Mouse (Mus musculus): ENCODE measurements around the gene Ttc13. TPM values are rescaled to one million over a fixed set of nuclear protein-coding genes. Genes with fewer than 3 reads are reported as not detected.
A peak's percentile ranks its signal among the peaks of the same experiment; 100 is the strongest.

Ttc13 gene
- 59.0 and 59.1 TPM in 2 replicates for polyA plus RNA-seq (2014; fragmentation: Nextera tagmentation; extraction: Ambion mirVana)

DNA sequence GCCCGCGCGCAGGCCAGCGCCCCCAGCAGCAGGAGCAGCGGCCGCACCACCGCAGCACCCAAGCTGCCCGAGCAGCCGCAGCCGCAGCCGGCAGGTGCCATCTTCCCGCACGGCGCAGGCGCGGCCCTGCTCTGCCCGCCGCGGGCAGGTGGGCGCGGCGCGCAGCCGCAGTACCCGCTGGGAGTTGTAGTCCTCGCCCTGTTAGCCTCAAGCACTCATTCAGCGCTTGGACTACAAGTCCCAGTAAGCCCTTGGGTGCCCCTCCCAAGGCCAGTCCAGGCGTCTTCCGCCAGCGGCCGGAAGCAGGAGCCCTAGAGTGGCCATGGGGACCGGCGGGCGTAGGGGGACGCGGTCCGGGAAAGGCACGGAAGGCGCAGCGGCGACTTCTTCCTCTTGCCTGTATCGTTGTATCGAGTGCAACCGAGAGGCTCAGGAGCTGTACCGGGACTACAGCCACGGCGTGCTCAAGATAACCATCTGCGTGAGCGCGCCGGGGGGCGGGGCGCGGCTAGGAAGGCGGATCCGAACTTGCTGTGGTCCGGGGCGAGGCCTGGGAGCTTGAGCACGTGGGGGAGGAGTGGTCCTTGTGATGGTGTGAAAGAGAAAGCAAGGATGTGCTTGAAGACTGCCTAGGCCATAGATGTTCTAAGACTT lies at the start of gene Ttc13, which contains the start of gene Arv1:
TSS of gene Ttc13 (minus strand) at position 122 of the 654 bp plus-strand sequence.
TSS of gene Arv1 (plus strand) at position 278 of the 654 bp plus-strand sequence.
- H3K27ac ChIP-seq (ENCODE audit: low read depth, low read length): peak within 1 kb of the TSS; percentile 17; the same call in 1 of the 2 replicates
- H3K36me3 ChIP-seq (ENCODE audit: control insufficient read depth, insufficient read depth, low read length): no peaks in the 10 kb centered on the region

DNA sequence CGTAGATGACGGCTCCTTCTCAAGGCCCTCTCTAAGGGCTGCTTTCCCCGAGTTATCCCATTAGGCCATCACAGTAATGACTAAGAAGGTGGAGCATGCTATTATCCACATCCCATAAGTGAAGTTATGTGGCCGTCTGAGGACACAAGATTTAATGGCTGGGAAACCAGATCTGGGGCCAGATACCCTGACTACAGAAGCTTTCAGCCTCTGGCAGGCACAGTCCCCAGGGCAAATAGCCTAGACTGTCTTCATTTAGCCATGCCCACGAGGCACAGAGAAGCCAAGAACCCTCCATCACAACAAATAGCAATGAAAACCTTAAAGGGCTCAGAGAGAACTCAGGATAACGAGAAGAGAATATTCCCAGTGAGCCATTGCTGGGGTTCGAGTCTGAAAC lies 41.3 kb upstream of the Ttc13 start:
- WGBS: 67% methylated on average over 7 of the region's 7 CpGs
- Histone ChIP-seq H3K9me3 (ENCODE audit: control insufficient read depth, low read length) (no peaks in the 10 kb centered on the region), H3K9ac (ENCODE audit: low read depth, low read length) (no peak overlapping the region), H3K4me3 (ENCODE audit: low read depth, low read length) (no peak overlapping the region), H3K27ac (ENCODE audit: low read depth, low read length) (no peak overlapping the region), H3K36me3 (ENCODE audit: control insufficient read depth, insufficient read depth, low read length) (no peaks in the 10 kb centered on the region), H3K4me1 (replicated peaks; ENCODE audit: control insufficient read depth, insufficient read depth, low read length) (no peaks in the 10 kb centered on the region), H3K27me3 (ENCODE audit: control insufficient read depth, insufficient read depth, low read length) (no peaks in the 10 kb centered on the region), H3K4me2 (replicated peaks; ENCODE audit: low read depth, low read length) (no peak overlapping the region)
- no peak for ATAC-seq (ENCODE audit: low FRiP score)
- DNase-seq (ENCODE audit: low spot score): no peak

More for the DNA sequence above, at the start of gene Ttc13, which contains the start of gene Arv1:
- no peaks in the 10 kb centered on the region for H3K27me3 ChIP-seq (ENCODE audit: control insufficient read depth, insufficient read depth, low read length)
- WGBS: under 1% methylated on average over 59 of the region's 59 CpGs
- H3K4me2 ChIP-seq (replicated peaks; ENCODE audit: low read depth, low read length): peak within 1 kb of the TSS; percentile 81
- H3K9ac ChIP-seq (ENCODE audit: low read depth, low read length): peak within 1 kb of the TSS; percentile 82
- H3K4me3 ChIP-seq (ENCODE audit: low read depth, low read length): peak within 1 kb of the TSS; percentile 80
- no peaks in the 10 kb centered on the region for H3K9me3 ChIP-seq (ENCODE audit: control insufficient read depth, low read length)
- ATAC-seq (ENCODE audit: low FRiP score) (peak; percentile 99), DNase-seq (ENCODE audit: low spot score) (peak; percentile 97)
- H3K4me1 ChIP-seq (replicated peaks; ENCODE audit: control insufficient read depth, insufficient read depth, low read length): peaks cover 8% of the 10 kb centered on the region; the same call in 1 of the 2 replicates

DNA sequence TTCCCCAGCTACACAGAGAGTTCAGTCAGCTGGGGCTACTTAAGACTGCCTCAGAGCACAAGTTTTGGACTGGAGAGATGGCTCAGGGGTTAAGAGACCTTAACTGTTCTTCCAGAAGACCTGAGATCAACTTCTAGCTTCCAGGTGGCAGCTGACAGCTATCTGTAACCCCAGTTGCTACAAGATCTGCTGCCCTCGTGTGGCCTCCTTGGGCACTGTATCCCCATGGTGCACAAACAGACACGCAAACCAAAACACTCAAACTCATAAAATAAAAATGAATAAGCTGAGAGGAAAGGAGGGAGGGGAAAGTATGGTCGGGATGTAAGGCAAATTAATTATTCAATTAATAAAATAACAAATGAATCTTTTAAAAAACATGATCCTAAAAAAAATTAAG lies 36.8 kb upstream of the Ttc13 start:
- H3K4me1 ChIP-seq (replicated peaks; ENCODE audit: control insufficient read depth, insufficient read depth, low read length): no peaks in the 10 kb centered on the region
- peaks cover 5% of the 10 kb centered on the region; the same call in 1 of the 2 replicates for H3K27me3 ChIP-seq (ENCODE audit: control insufficient read depth, insufficient read depth, low read length)
- 41% methylated on average over 3 of the region's 3 CpGs for WGBS
- no peak overlapping the region for H3K4me2 ChIP-seq (replicated peaks; ENCODE audit: low read depth, low read length)
- no peak overlapping the region for H3K27ac ChIP-seq (ENCODE audit: low read depth, low read length)
- no peaks in the 10 kb centered on the region for H3K36me3 ChIP-seq (ENCODE audit: control insufficient read depth, insufficient read depth, low read length)
- peak; percentile 37 for DNase-seq (ENCODE audit: low spot score)
- H3K9me3 ChIP-seq (ENCODE audit: control insufficient read depth, low read length): no peaks in the 10 kb centered on the region
- H3K9ac ChIP-seq (ENCODE audit: low read depth, low read length): no peak overlapping the region
- no peak overlapping the region for H3K4me3 ChIP-seq (ENCODE audit: low read depth, low read length)
- no peak for ATAC-seq (ENCODE audit: low FRiP score)

DNA sequence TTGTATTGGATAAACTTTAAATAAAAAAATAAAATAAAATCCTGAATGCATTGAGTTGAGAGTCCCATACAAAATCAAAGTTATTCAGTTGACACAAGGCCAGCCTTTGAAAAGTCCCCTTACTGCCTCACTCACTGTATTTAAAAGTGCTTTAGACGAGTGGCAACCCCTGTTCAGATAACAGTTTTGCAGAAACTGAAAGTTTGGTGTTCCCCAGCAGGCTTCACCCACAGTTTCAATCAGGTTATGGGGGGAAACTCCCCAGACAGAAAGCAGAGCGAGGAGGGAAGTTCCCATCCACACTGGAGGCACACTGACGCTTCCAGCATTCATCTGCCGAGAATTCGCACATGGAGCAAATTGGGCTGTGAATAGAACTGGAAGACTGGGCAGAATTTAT lies 34.8 kb upstream of the Ttc13 start:
- Histone ChIP-seq H3K27me3 (ENCODE audit: control insufficient read depth, insufficient read depth, low read length) (peaks cover 21% of the 10 kb centered on the region), H3K9ac (ENCODE audit: low read depth, low read length) (no peak overlapping the region), H3K36me3 (ENCODE audit: control insufficient read depth, insufficient read depth, low read length) (no peaks in the 10 kb centered on the region), H3K4me3 (ENCODE audit: low read depth, low read length) (no peak overlapping the region), H3K9me3 (ENCODE audit: control insufficient read depth, low read length) (no peaks in the 10 kb centered on the region), H3K4me1 (replicated peaks; ENCODE audit: control insufficient read depth, insufficient read depth, low read length) (no peaks in the 10 kb centered on the region; the same call in 1 of the 2 replicates), H3K27ac (ENCODE audit: low read depth, low read length) (no peak overlapping the region), H3K4me2 (replicated peaks; ENCODE audit: low read depth, low read length) (no peak overlapping the region)
- WGBS: 61% methylated on average over 5 of the region's 5 CpGs
- no peak for ATAC-seq (ENCODE audit: low FRiP score)
- DNase-seq (ENCODE audit: low spot score): no peak

DNA sequence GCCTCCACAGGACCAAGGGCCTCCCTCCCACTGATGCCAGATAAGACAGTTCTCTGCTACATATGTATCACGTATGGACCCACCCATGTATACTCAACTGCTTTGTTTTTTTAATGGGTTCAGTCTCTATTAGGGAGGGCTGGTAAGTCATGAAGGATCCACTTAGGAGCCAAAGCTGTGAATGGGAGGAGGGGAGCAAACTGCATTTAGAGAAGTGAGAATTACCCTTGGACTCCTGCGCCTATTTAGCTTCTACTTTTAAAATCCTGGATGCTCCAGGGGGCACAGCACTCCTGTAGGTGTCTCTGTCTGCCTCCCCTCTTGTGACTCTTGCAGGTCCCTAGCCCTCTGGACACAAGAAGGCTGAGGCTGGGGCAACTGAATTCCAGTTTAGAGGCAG lies 34.4 kb upstream of the Ttc13 start:
- no peaks in the 10 kb centered on the region for H3K36me3 ChIP-seq (ENCODE audit: control insufficient read depth, insufficient read depth, low read length)
- 59% methylated on average over 2 of the region's 2 CpGs for WGBS
- H3K4me3 ChIP-seq (ENCODE audit: low read depth, low read length): no peak overlapping the region
- no peaks in the 10 kb centered on the region for H3K9me3 ChIP-seq (ENCODE audit: control insufficient read depth, low read length)
- no peak for DNase-seq (ENCODE audit: low spot score)
- ATAC-seq (ENCODE audit: low FRiP score): no peak
- H3K27me3 ChIP-seq (ENCODE audit: control insufficient read depth, insufficient read depth, low read length): peaks cover 25% of the 10 kb centered on the region
- H3K27ac ChIP-seq (ENCODE audit: low read depth, low read length): no peak overlapping the region
- no peak overlapping the region for H3K4me2 ChIP-seq (replicated peaks; ENCODE audit: low read depth, low read length)
- no peak overlapping the region for H3K9ac ChIP-seq (ENCODE audit: low read depth, low read length)
- H3K4me1 ChIP-seq (replicated peaks; ENCODE audit: control insufficient read depth, insufficient read depth, low read length): no peaks in the 10 kb centered on the region; the same call in 1 of the 2 replicates

DNA sequence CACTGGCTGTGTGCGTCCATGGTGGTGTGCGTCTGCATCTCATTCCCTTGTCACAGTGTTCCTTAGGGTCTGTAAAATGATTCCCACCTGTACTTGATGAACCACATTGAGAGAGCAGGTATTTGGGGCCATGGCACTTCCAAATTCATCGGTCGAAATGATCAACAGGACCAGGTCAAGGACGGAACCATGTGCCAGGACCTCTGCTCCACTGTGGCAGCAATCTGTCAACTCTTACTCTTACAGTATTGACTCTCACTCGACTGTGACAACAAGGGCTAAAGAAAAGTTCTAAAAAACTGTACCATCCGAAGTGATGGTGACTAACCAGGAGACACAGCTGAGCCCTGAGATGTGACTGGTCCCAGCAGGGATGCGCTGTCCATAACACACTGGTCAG lies 33.7 kb upstream of the Ttc13 start:
- Histone ChIP-seq H3K27me3 (ENCODE audit: control insufficient read depth, insufficient read depth, low read length) (peaks cover 32% of the 10 kb centered on the region), H3K27ac (ENCODE audit: low read depth, low read length) (no peak overlapping the region), H3K36me3 (ENCODE audit: control insufficient read depth, insufficient read depth, low read length) (no peaks in the 10 kb centered on the region), H3K4me2 (replicated peaks; ENCODE audit: low read depth, low read length) (no peak overlapping the region), H3K4me3 (ENCODE audit: low read depth, low read length) (no peak overlapping the region), H3K9me3 (ENCODE audit: control insufficient read depth, low read length) (no peaks in the 10 kb centered on the region), H3K4me1 (replicated peaks; ENCODE audit: control insufficient read depth, insufficient read depth, low read length) (no peaks in the 10 kb centered on the region; the same call in 1 of the 2 replicates), H3K9ac (ENCODE audit: low read depth, low read length) (no peak overlapping the region)
- DNase-seq (ENCODE audit: low spot score) (no peak), ATAC-seq (ENCODE audit: low FRiP score) (no peak)
- WGBS: 84% methylated on average over 8 of the region's 8 CpGs

DNA sequence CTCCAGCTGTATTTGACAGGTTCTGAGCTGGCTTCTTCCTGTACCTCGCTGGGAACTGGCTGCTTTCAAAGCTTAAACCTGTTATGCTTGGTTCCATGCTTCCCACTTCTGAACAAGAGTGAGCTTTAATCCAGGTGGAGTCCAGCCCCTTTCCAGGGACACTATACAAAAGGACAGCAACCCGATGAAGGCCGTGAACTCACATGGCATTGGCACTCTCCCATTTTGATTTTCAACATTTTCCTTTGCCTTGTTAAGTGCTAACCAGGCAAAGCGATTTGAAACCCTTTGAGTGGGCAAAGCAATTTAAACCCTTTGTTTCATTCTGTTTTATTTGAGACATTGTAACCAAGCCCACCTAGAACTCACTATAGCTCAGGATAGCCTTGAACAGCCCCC lies 33.0 kb upstream of the Ttc13 start:
- no peak overlapping the region for H3K4me2 ChIP-seq (replicated peaks; ENCODE audit: low read depth, low read length)
- H3K27me3 ChIP-seq (ENCODE audit: control insufficient read depth, insufficient read depth, low read length): peaks cover 36% of the 10 kb centered on the region
- no peak overlapping the region for H3K9ac ChIP-seq (ENCODE audit: low read depth, low read length)
- 48% methylated on average over 4 of the region's 4 CpGs for WGBS
- H3K4me1 ChIP-seq (replicated peaks; ENCODE audit: control insufficient read depth, insufficient read depth, low read length): no peaks in the 10 kb centered on the region; the same call in 1 of the 2 replicates
- no peaks in the 10 kb centered on the region for H3K9me3 ChIP-seq (ENCODE audit: control insufficient read depth, low read length)
- no peak for ATAC-seq (ENCODE audit: low FRiP score)
- no peak overlapping the region for H3K27ac ChIP-seq (ENCODE audit: low read depth, low read length)
- no peak for DNase-seq (ENCODE audit: low spot score)
- H3K4me3 ChIP-seq (ENCODE audit: low read depth, low read length): no peak overlapping the region
- H3K36me3 ChIP-seq (ENCODE audit: control insufficient read depth, insufficient read depth, low read length): no peaks in the 10 kb centered on the region

DNA sequence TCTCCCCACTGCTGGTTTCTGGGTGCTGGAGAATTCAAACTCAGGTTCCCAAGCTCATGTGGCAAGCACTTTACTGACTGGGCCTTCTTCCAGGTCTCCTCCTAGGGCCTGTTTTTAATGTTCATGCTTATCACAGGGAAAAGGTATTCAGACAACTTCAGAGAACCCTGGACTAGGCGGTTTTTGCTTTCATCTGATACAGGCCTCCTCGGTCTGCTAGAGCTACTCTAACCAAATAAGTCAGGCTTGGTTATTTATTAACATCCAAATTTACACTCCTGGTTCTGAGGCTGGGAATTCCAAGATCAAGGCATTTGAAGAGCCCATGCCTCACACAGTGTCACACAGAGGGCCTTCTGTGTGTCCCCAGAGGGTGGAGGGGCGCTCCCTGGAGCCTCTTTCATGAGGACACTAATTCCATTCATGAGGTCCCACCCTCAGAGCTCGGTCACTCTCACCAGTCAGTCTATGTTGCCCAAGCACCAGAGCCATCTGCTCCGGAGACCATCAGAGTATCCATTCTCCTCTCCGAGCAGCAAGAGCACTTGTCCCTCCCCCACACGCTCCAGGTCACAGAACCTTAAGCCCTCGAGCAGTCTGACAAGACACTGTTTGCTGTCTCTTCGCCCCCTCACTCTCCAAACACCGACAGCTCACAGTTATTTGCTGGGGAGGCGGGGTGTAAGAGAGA lies 32.5 kb upstream of the Ttc13 start:
- no peak overlapping the region for H3K9ac ChIP-seq (ENCODE audit: low read depth, low read length)
- no peaks in the 10 kb centered on the region for H3K9me3 ChIP-seq (ENCODE audit: control insufficient read depth, low read length)
- H3K27me3 ChIP-seq (ENCODE audit: control insufficient read depth, insufficient read depth, low read length): peaks cover 40% of the 10 kb centered on the region
- H3K4me2 ChIP-seq (replicated peaks; ENCODE audit: low read depth, low read length): no peak overlapping the region
- 17% methylated on average over 11 of the region's 11 CpGs for WGBS
- peak; percentile 25 for DNase-seq (ENCODE audit: low spot score)
- no peak for ATAC-seq (ENCODE audit: low FRiP score)
- H3K4me3 ChIP-seq (ENCODE audit: low read depth, low read length): no peak overlapping the region
- no peaks in the 10 kb centered on the region; the same call in 1 of the 2 replicates for H3K4me1 ChIP-seq (replicated peaks; ENCODE audit: control insufficient read depth, insufficient read depth, low read length)
- no peak overlapping the region for H3K27ac ChIP-seq (ENCODE audit: low read depth, low read length)
- H3K36me3 ChIP-seq (ENCODE audit: control insufficient read depth, insufficient read depth, low read length): no peaks in the 10 kb centered on the region

All from hindbrain, embryonic 11.5 days (tissue).